Mouse (Mus musculus) lung, postnatal 0 days (tissue): ENCODE data around the gene 5430427O19Rik.

Source experiments
- CTCF ChIP-seq: IDR thresholded peaks from 2 replicates; pipeline ENCODE4 v1.5.1; 2016; ENCODE audit warnings: antibody characterized with exemption, mild to moderate bottlenecking
- EP300 ChIP-seq: IDR thresholded peaks from 2 replicates; pipeline ENCODE4 v1.6.1; 2016; ENCODE audit warnings: antibody characterized with exemption, mild to moderate bottlenecking, control low read depth

- TF ChIP-seq CTCF (peak; percentile 67), EP300 (no peak)
Measured at GRCm38 (mm10) chrX:85879198-85879977, 9.2 kb downstream of the 5430427O19Rik start.
